Mouse (Mus musculus) hindbrain, postnatal 0 days (tissue): Measurements from ENCODE around the gene Ulk1. TPM values are rescaled to one million over a fixed set of nuclear protein-coding genes. Genes with fewer than 3 reads are reported as not detected.
A peak's percentile ranks its signal among the peaks of the same experiment; 100 is the strongest.

ENCODE experiments used
- ATAC-seq: fragments of 200-750 bp; cut with Nextera tagmentation; 2 replicates; pipeline ENCODE4 v1.8.0; 2017; ENCODE audit warnings: mild to moderate bottlenecking, moderate TSS enrichment, moderate library complexity
- DNase-seq: peaks from one replicate; pipeline ENCODE4 v3.0.0-alpha.2; 2015; ENCODE audit warnings: low spot score
- H3K27ac ChIP-seq: fragments of 300-500 bp; sonication (generic); 2 replicates; pipeline ENCODE4 v1.5.1; 2014; ENCODE audit warnings: mild to moderate bottlenecking
- H3K27me3 ChIP-seq: fragments of 300-500 bp; sonication (generic); 2 replicates; pipeline ENCODE4 v1.6.1; 2014; ENCODE audit warnings: low read length, mixed read lengths; ENCODE audit not compliant: insufficient read depth
- H3K36me3 ChIP-seq: fragments of 300-500 bp; sonication (generic); 2 replicates; pipeline ENCODE4 v1.6.1; 2014; ENCODE audit warnings: low read length, mixed read lengths; ENCODE audit not compliant: insufficient read depth
- H3K4me1 ChIP-seq: fragments of 300-500 bp; sonication (generic); 2 replicates; pipeline ENCODE4 v1.6.1; 2014; ENCODE audit warnings: antibody characterized with exemption, low read length, mixed read lengths; ENCODE audit not compliant: insufficient read depth
- H3K4me2 ChIP-seq: fragments of 300-500 bp; sonication (generic); 2 replicates; pipeline ENCODE4 v1.6.1; 2014; ENCODE audit warnings: low read depth, mild to moderate bottlenecking, low read length, moderate library complexity, mixed read lengths
- H3K4me3 ChIP-seq: fragments of 300-500 bp; sonication (generic); 2 replicates; pipeline ENCODE4 v1.5.1; 2014; ENCODE audit warnings: low read length
- H3K9ac ChIP-seq: fragments of 300-500 bp; sonication (generic); replicated peaks from 2 replicates; pipeline ENCODE4 v1.6.1; 2014; ENCODE audit warnings: mild to moderate bottlenecking, low read length, moderate library complexity, mixed read lengths
- H3K9me3 ChIP-seq: fragments of 300-500 bp; sonication (generic); 2 replicates; pipeline ENCODE4 v1.6.1; 2016; ENCODE audit warnings: low read length, mixed read lengths
- CTCF ChIP-seq: IDR thresholded peaks from 2 replicates; pipeline ENCODE4 v1.5.1; 2016; ENCODE audit warnings: antibody characterized with exemption, control low read depth, low read depth
- WGBS: fragments of 180-500 bp; shearing (Covaris S2); extraction: QIAGEN DNeasy Blood & Tissue Kit; methylation state at CpG from one replicate; pipeline ENCODE4 v1.1.7; 2014; 5-methylcytosine and 5-hydroxymethylcytosine counted together
- polyA plus RNA-seq: library from polyadenylated mRNA; unstranded; fragments of >200 nt; fragmentation: Nextera tagmentation; extraction: Ambion mirVana; gene quantifications from 2 replicates; pipeline ENCODE4 v1.2.1, GENCODE M21; 2015
- total RNA-seq: library from RNA; depleted of rRNA; stranded (reverse); fragments of >200 nt; gene quantifications from 2 replicates; pipeline ENCODE4 v1.2.3, GENCODE M21; 2014; rRNA removed

Gene Ulk1
- total and polyA plus RNA-seq, 2 experiments from 2014 or later = 16.3 to 60.8 TPM

GRCm38 (mm10) chr5:110770031-110770445, 39.9 kb downstream of the Ulk1 start:
- Histone ChIP-seq H3K27me3 (no peaks in the 10 kb centered on the region), H3K36me3 (peaks cover 6% of the 10 kb centered on the region; the same call in 1 of the 2 replicates), H3K9ac (peak overlapping the region; percentile 92), H3K9me3 (no peaks in the 10 kb centered on the region), H3K4me3 (peak overlapping the region; percentile 95), H3K4me1 (peaks cover 5% of the 10 kb centered on the region; the same call in 1 of the 2 replicates), H3K27ac (peak overlapping the region; percentile 96), H3K4me2 (peak overlapping the region; percentile 69)
- WGBS = under 1% methylated on average over 53 of the region's 58 CpGs
- DNase-seq (peak; percentile 75), ATAC-seq (peak; percentile 39; the same call in 1 of the 2 replicates)
- TF ChIP-seq CTCF = no peak

- no peak for DNase-seq
- Histone ChIP-seq H3K4me3 (peak overlapping the region; percentile 95), H3K4me1 (peaks cover 5% of the 10 kb centered on the region; the same call in 1 of the 2 replicates), H3K9ac (peak overlapping the region; percentile 92), H3K36me3 (no peaks in the 10 kb centered on the region; the same call in 1 of the 2 replicates), H3K9me3 (no peaks in the 10 kb centered on the region), H3K27ac (no peak overlapping the region), H3K27me3 (no peaks in the 10 kb centered on the region), H3K4me2 (peak overlapping the region; percentile 69)
- WGBS = 60% methylated on average over 4 of the region's 4 CpGs
- ATAC-seq = no peak
- no peak for TF ChIP-seq CTCF
These were observed 40.6 kb downstream of the Ulk1 start for GRCm38 (mm10) chr5:110769272-110769671.

- Histone ChIP-seq H3K4me3 (no peak overlapping the region), H3K36me3 (no peaks in the 10 kb centered on the region), H3K4me2 (no peak overlapping the region), H3K27me3 (no peaks in the 10 kb centered on the region), H3K9me3 (no peaks in the 10 kb centered on the region), H3K27ac (no peak overlapping the region), H3K4me1 (0 out of 2 replicates have a peak, but pooled peaks cover under 1% of the 10 kb centered on the region), H3K9ac (no peak overlapping the region)
- ATAC-seq (no peak), DNase-seq (no peak)
- WGBS = 93% methylated on average over 8 of the region's 8 CpGs
- TF ChIP-seq CTCF = no peak
These were observed 46.0 kb downstream of the Ulk1 start for GRCm38 (mm10) chr5:110763890-110764289.

- no peaks in the 10 kb centered on the region for H3K4me1 ChIP-seq
- no peaks in the 10 kb centered on the region for H3K9me3 ChIP-seq
- DNase-seq = no peak
- no peak overlapping the region for H3K4me3 ChIP-seq
- peaks cover 5% of the 10 kb centered on the region; the same call in 1 of the 2 replicates for H3K36me3 ChIP-seq
- WGBS = 91% methylated on average over 1 of the region's 1 CpGs
- H3K4me2 ChIP-seq = no peak overlapping the region
- TF ChIP-seq CTCF = no peak
- H3K27me3 ChIP-seq = no peaks in the 10 kb centered on the region
- no peak overlapping the region for H3K9ac ChIP-seq
- no peak for ATAC-seq
- H3K27ac ChIP-seq = no peak overlapping the region
These were observed 64.9 kb downstream of the Ulk1 start for GRCm38 (mm10) chr5:110745021-110745420.

GRCm38 (mm10) chr5:110739496-110740275, 70.2 kb downstream of the Ulk1 start:
- H3K27me3 ChIP-seq = no peaks in the 10 kb centered on the region
- no peak for DNase-seq
- TF ChIP-seq CTCF = no peak
- 85% methylated on average over 7 of the region's 7 CpGs for WGBS
- no peak overlapping the region for H3K4me3 ChIP-seq
- no peak overlapping the region for H3K9ac ChIP-seq
- no peak overlapping the region for H3K27ac ChIP-seq
- no peak for ATAC-seq
- peaks cover 25% of the 10 kb centered on the region for H3K36me3 ChIP-seq
- no peaks in the 10 kb centered on the region for H3K4me1 ChIP-seq
- no peak overlapping the region for H3K4me2 ChIP-seq
- no peaks in the 10 kb centered on the region for H3K9me3 ChIP-seq

- Histone ChIP-seq H3K9me3 (no peaks in the 10 kb centered on the region), H3K4me2 (no peak overlapping the region), H3K4me1 (no peaks in the 10 kb centered on the region), H3K9ac (no peak overlapping the region), H3K27ac (no peak overlapping the region), H3K27me3 (no peaks in the 10 kb centered on the region), H3K4me3 (no peak overlapping the region), H3K36me3 (peaks cover 43% of the 10 kb centered on the region)
- TF ChIP-seq CTCF = no peak
- WGBS = 94% methylated on average over 1 of the region's 1 CpGs
- ATAC-seq (no peak), DNase-seq (no peak)
These were observed 74.3 kb downstream of the Ulk1 start for GRCm38 (mm10) chr5:110735606-110736005.

Other genes starting within 250 kb of the Ulk1 start
- gene Noc4l, start 156.7 kb downstream of the Ulk1 start, total RNA-seq = 31.8 and 42.8 TPM in 2 replicates
- 38.0 and 42.9 TPM in 2 replicates for gene Noc4l, start 156.7 kb downstream of the Ulk1 start, polyA plus RNA-seq
- gene Ddx51, start 156.6 kb downstream of the Ulk1 start, total RNA-seq = 11.8 and 12.4 TPM in 2 replicates
- 9.4 and 11.2 TPM in 2 replicates for gene Ddx51, start 156.6 kb downstream of the Ulk1 start, polyA plus RNA-seq
- gene Ep400, start 39.4 kb downstream of the Ulk1 start, total RNA-seq = 63.3 and 66.6 TPM in 2 replicates
- 28.8 and 35.0 TPM in 2 replicates for gene Ep400, start 39.4 kb downstream of the Ulk1 start, polyA plus RNA-seq
- gene Pus1, start 29.4 kb downstream of the Ulk1 start, total RNA-seq = 14.1 and 15.0 TPM in 2 replicates
- gene Pus1, start 29.4 kb downstream of the Ulk1 start, polyA plus RNA-seq = 20.2 and 21.8 TPM in 2 replicates
- gene Hscb, start 29.7 kb upstream of the Ulk1 start, total RNA-seq = 10.0 and 10.5 TPM in 2 replicates
- gene Hscb, start 29.7 kb upstream of the Ulk1 start, polyA plus RNA-seq = 12.0 and 16.4 TPM in 2 replicates
- gene Chek2, start 29.9 kb upstream of the Ulk1 start, total RNA-seq = 5.5 and 5.6 TPM in 2 replicates
- 5.1 and 7.0 TPM in 2 replicates for gene Chek2, start 29.9 kb upstream of the Ulk1 start, polyA plus RNA-seq
- 41.9 and 49.8 TPM in 2 replicates for gene Ttc28, start 69.7 kb upstream of the Ulk1 start, total RNA-seq
- gene Ttc28, start 69.7 kb upstream of the Ulk1 start, polyA plus RNA-seq = 9.7 and 11.1 TPM in 2 replicates